Mouse (Mus musculus): ENCODE results near the gene Tmem251. TPM values are rescaled to one million over a fixed set of nuclear protein-coding genes. Genes with fewer than 3 reads are reported as not detected.

Tmem251 gene
- polyA plus RNA-seq, 1 experiment, result 1.2 TPM

DNA sequence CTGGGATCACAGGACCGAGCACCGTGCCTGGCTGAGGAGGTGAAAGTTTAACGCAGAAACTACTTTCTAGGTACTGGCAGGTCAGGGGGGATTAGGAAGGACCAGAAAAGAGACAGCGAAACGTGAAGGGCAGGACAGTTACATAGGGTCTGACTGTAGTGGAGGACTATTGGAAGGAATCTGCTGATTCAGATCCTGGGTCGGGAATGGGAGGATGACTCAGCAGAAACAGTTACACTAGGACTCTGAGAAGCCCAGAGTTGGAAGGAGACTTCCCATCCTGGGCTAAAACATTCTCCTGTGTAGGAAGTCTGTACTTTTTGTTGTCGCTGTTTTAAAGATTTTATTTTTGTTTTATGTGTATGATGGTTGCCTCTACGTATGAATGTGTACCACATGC is 28.0 kb downstream of the Tmem251 start:
- no peak for TF ChIP-seq GATA1 (IDR thresholded peaks at IDR 0.05; ENCODE audit: borderline replicate concordance, low read length)
- TF ChIP-seq FLI1 (IDR thresholded peaks at IDR 0.05; ENCODE audit: low read length), result no peak
- H3K36me3 ChIP-seq (replicated peaks; ENCODE audit: low read length), result peaks cover 99% of the 10 kb centered on the region
- no peak overlapping the region for H3K4me3 ChIP-seq (replicated peaks)
- H3K9me3 ChIP-seq, result no peaks in the 10 kb centered on the region; the same call in 1 of the 2 replicates
- H3K27me3 ChIP-seq (replicated peaks), result no peaks in the 10 kb centered on the region
- peaks cover 30% of the 10 kb centered on the region for H3K4me1 ChIP-seq

DNA sequence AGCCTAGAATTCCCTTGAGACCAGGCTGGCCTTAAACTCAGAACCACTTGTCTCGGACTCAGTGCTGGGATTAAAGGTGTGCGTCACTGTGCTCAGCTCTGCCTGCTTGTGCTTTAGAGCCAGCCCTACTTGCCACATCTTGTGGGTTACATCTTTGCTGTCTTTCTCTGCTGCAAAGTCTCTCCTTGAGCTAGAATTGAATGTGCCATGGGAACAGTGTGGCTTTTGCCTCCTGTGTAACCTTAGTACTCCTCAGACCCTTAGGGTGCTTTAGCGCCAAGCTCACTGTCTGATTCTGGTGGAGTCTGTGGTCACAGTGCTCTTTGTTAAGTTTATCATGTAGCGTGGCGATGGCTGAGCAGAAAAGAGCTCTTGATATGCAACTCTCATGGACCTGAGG is 29.1 kb downstream of the Tmem251 start:
- TF ChIP-seq FLI1 (IDR thresholded peaks at IDR 0.05; ENCODE audit: low read length) (no peak), GATA1 (IDR thresholded peaks at IDR 0.05; ENCODE audit: borderline replicate concordance, low read length) (no peak)
- Histone ChIP-seq H3K9me3 (no peaks in the 10 kb centered on the region; the same call in 1 of the 2 replicates), H3K36me3 (replicated peaks; ENCODE audit: low read length) (peaks cover 99% of the 10 kb centered on the region), H3K4me3 (replicated peaks) (no peak overlapping the region), H3K4me1 (peaks cover 32% of the 10 kb centered on the region), H3K27me3 (replicated peaks) (no peaks in the 10 kb centered on the region)

DNA sequence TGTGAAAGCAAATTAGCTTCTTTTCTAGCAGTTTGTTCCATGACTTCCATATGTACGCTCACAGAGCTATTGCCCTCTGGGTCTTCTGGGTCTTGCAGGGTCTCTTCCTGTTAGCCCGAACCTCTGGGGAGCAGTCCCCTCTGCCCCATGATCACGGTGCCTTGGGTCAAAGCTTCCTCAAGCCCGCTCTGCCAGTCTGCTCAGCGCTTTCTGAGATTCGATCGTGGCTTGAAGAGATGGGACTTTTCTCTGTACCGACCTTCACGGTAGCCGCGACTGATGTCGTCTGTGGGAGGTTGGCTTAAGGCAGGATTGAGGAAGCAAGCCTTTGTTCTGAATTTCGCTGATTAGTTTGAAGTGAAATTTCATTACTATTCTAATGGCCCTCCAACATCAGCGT is 32.5 kb downstream of the Tmem251 start:
- H3K9me3 ChIP-seq, result no peaks in the 10 kb centered on the region; the same call in 1 of the 2 replicates
- TF ChIP-seq GATA1 (IDR thresholded peaks at IDR 0.05; ENCODE audit: borderline replicate concordance, low read length) (no peak), FLI1 (IDR thresholded peaks at IDR 0.05; ENCODE audit: low read length) (no peak)
- peaks cover 94% of the 10 kb centered on the region for H3K36me3 ChIP-seq (replicated peaks; ENCODE audit: low read length)
- peaks cover 56% of the 10 kb centered on the region for H3K4me1 ChIP-seq
- no peak overlapping the region for H3K4me3 ChIP-seq (replicated peaks)
- H3K27me3 ChIP-seq (replicated peaks), result no peaks in the 10 kb centered on the region

DNA sequence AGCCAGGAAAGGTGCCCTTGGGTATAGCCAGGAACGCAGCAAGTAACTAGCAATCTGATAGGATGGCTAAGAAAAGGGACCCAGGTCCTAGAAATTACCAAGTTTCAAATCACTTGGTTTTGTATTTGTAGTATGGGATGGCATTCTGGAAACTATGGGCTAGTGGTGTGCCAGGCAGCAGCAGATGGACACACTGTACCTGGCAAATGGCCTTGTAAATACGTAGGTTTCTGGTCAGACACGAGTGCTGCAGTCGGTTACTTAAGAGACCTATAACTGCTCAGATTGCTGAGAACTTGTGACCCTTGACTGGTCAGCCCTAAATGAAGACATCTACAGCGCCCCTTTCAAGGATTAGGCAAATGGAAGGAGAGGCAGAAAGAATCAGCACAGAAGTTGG is 34.6 kb downstream of the Tmem251 start:
- Histone ChIP-seq H3K4me1 (peaks cover 37% of the 10 kb centered on the region), H3K27me3 (replicated peaks) (no peaks in the 10 kb centered on the region), H3K9me3 (no peaks in the 10 kb centered on the region), H3K36me3 (replicated peaks; ENCODE audit: low read length) (peaks cover 92% of the 10 kb centered on the region), H3K4me3 (replicated peaks) (no peak overlapping the region)
- TF ChIP-seq FLI1 (IDR thresholded peaks at IDR 0.05; ENCODE audit: low read length), result no peak
- no peak for TF ChIP-seq GATA1 (IDR thresholded peaks at IDR 0.05; ENCODE audit: borderline replicate concordance, low read length)

DNA sequence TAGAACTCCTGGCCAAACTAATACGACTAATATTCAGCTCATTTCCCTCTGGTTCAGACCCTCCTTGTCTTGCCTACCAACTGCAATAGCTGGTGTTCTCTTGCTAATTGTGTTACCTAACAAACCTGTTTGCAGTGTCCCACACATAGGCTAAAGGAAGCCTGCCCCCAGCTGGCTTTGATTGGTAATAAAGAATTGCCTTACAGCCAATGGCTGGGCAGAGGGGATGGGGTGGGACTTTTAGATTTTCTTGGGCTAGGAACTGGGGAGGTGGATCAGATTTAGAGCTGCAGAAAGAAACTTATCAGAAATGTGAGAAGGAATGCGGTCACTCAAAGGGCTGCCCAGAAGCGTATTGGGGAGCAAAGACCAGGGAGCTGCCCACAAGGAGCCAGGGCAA is 35.9 kb downstream of the Tmem251 start:
- no peak overlapping the region for H3K4me3 ChIP-seq (replicated peaks)
- TF ChIP-seq FLI1 (IDR thresholded peaks at IDR 0.05; ENCODE audit: low read length), result no peak
- no peak for TF ChIP-seq GATA1 (IDR thresholded peaks at IDR 0.05; ENCODE audit: borderline replicate concordance, low read length)
- H3K9me3 ChIP-seq, result no peaks in the 10 kb centered on the region
- peaks cover 93% of the 10 kb centered on the region for H3K36me3 ChIP-seq (replicated peaks; ENCODE audit: low read length)
- no peaks in the 10 kb centered on the region for H3K27me3 ChIP-seq (replicated peaks)
- H3K4me1 ChIP-seq, result peaks cover 34% of the 10 kb centered on the region

DNA sequence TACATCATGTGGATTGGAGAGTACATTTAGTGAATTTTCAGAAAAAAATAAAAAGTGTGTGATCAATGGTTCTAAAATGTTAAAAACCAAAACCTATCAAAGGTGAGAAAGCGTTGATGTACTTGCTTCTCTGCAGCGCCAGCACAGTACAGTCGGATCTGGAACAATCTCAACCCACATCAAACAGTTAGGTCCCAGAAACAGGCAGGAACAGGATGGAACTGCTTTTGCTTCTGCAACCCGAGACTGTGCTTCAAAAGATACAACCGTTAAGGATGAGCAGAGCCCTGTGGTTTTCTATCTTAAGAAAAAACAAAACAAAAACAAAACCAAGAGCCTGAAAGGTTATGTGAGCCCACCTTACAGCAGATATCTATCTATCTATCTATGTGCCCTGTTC is 39.3 kb downstream of the Tmem251 start:
- Histone ChIP-seq H3K36me3 (replicated peaks; ENCODE audit: low read length) (peaks cover 93% of the 10 kb centered on the region), H3K9me3 (no peaks in the 10 kb centered on the region)

DNA sequence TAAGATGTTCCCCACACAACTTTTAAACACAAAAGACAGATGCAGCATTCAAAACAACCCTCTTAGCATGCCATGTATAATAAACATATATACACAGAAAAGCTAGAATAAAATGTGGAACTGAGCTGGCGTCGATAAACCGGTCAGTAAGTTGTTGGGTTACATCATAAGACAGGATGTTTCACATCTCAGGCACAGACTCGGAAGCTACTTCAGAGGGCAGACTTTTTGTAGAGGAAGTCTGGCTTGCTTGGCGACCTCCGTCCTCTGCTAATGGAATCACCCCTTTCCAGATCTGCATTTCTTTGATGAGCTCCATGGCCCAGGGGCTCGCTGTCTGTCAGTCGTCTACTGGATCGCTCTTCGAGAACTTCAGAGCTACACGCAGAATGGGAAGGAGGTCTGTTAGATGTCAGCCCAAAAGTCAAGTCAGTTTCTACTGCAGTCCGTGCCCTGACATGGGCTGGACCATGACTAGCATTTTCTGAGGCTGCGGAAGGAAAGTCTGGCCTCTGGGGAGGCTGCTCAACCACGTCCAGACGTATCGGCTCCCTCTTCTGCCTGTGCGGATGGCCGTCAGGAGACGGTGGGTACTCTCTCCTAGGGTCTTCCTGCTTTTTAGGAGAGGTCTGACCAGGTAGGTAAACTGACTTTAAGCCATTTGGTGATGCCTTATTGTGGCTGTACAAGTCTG is 41.5 kb downstream of the Tmem251 start:
- no peaks in the 10 kb centered on the region for H3K9me3 ChIP-seq
- H3K4me1 ChIP-seq, result peaks cover 8% of the 10 kb centered on the region; the same call in 1 of the 2 replicates
- no peaks in the 10 kb centered on the region for H3K27me3 ChIP-seq (replicated peaks)
- H3K36me3 ChIP-seq (replicated peaks; ENCODE audit: low read length), result peaks cover 94% of the 10 kb centered on the region
- no peak for TF ChIP-seq GATA1 (IDR thresholded peaks at IDR 0.05; ENCODE audit: borderline replicate concordance, low read length)
- H3K4me3 ChIP-seq (replicated peaks), result no peak overlapping the region

More for the DNA sequence above, 39.3 kb downstream of the Tmem251 start:
- Histone ChIP-seq H3K27me3 (replicated peaks) (no peaks in the 10 kb centered on the region), H3K4me3 (replicated peaks) (no peak overlapping the region), H3K4me1 (peaks cover 30% of the 10 kb centered on the region)
- TF ChIP-seq GATA1 (IDR thresholded peaks at IDR 0.05; ENCODE audit: borderline replicate concordance, low read length) (no peak), FLI1 (IDR thresholded peaks at IDR 0.05; ENCODE audit: low read length) (no peak)

DNA sequence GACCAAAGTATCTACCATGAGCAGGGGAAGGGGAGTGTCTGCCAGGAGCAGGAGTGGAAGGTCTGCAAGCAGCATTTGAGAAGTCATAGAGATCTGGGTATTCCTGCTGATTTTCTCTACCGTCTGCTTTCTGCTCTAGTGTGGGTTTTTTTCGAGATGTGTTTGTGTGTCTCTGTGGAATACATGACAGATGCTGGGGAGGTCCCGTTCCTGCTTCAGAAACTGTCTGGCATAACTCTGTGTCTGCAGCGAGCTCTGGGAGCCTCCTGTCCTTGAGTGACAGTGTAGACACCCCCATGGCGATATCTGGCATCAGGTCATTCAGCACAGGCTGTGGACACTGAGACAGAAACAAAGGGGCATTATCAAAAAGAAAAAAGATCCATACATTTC is 42.0 kb downstream of the Tmem251 start:
- Histone ChIP-seq H3K4me3 (replicated peaks) (no peak overlapping the region), H3K27me3 (replicated peaks) (no peaks in the 10 kb centered on the region), H3K4me1 (peaks cover 8% of the 10 kb centered on the region; the same call in 1 of the 2 replicates), H3K36me3 (replicated peaks; ENCODE audit: low read length) (peaks cover 94% of the 10 kb centered on the region), H3K9me3 (no peaks in the 10 kb centered on the region)
- no peak for TF ChIP-seq GATA1 (IDR thresholded peaks at IDR 0.05; ENCODE audit: borderline replicate concordance, low read length)
- TF ChIP-seq FLI1 (IDR thresholded peaks at IDR 0.05; ENCODE audit: low read length), result no peak

DNA sequence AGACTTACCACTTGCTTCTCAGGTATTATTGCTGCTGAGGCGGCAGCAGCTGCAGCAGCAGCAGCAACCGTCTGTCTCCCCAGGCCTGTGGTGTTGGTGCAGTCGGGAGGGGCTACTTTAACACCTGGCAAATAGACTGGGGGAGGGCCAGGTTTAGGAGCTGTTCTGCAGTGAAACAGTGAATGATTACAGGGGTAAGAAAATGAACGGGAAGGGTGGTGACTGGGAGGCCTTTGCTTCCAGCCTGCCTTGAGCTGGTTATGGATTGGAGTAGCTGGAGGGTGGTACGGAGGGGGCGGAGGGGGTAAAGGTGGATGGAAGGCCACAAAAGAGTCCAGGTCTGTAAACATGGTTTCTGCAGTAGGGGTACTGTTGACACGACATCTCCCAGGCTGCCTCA is 44.4 kb downstream of the Tmem251 start:
- peaks cover 97% of the 10 kb centered on the region for H3K36me3 ChIP-seq (replicated peaks; ENCODE audit: low read length)
- H3K4me1 ChIP-seq, result peaks cover 8% of the 10 kb centered on the region; the same call in 1 of the 2 replicates
- no peaks in the 10 kb centered on the region for H3K27me3 ChIP-seq (replicated peaks)
- no peak for TF ChIP-seq FLI1 (IDR thresholded peaks at IDR 0.05; ENCODE audit: low read length)
- no peak for TF ChIP-seq GATA1 (IDR thresholded peaks at IDR 0.05; ENCODE audit: borderline replicate concordance, low read length)
- no peaks in the 10 kb centered on the region for H3K9me3 ChIP-seq
- H3K4me3 ChIP-seq (replicated peaks), result no peak overlapping the region

Other genes with a start within 250 kb of the Tmem251 start
- 0.06 TPM in 1 of 2 replicates, not detected in the other for gene Chga, start 188.8 kb upstream of the Tmem251 start, polyA plus RNA-seq (2012; ENCODE audit: insufficient read depth, low replicate concordance)
- 15.7 and 19.2 TPM in 2 replicates for gene Itpk1, start 38.8 kb upstream of the Tmem251 start, polyA plus RNA-seq (2012; ENCODE audit: insufficient read depth, low replicate concordance)
- gene Moap1, start 101 bp upstream of the Tmem251 start, polyA plus RNA-seq (2012; ENCODE audit: insufficient read depth, low replicate concordance), result 3.3 TPM in 1 of 2 replicates, not detected in the other
- not detected in 2 replicates for gene Gm28051, start 14.0 kb downstream of the Tmem251 start, polyA plus RNA-seq (2012; ENCODE audit: insufficient read depth, low replicate concordance)
- gene Gon7, start 14.0 kb downstream of the Tmem251 start, polyA plus RNA-seq (2012; ENCODE audit: insufficient read depth, low replicate concordance), result 10.4 TPM in 1 of 2 replicates, not detected in the other
- 4.4 and 11.3 TPM in 2 replicates for gene Ubr7, start 14.2 kb downstream of the Tmem251 start, polyA plus RNA-seq (2012; ENCODE audit: insufficient read depth, low replicate concordance)
- 0.82 TPM in 1 of 2 replicates, not detected in the other for gene Gm20604, start 14.9 kb downstream of the Tmem251 start, polyA plus RNA-seq (2012; ENCODE audit: insufficient read depth, low replicate concordance)
- gene Btbd7, start 134.7 kb downstream of the Tmem251 start, polyA plus RNA-seq (2012; ENCODE audit: insufficient read depth, low replicate concordance), result 0.26 and 0.35 TPM in 2 replicates
- not detected in 2 replicates for gene Cox8c, start 155.6 kb downstream of the Tmem251 start, polyA plus RNA-seq (2012; ENCODE audit: insufficient read depth, low replicate concordance)
- 0.06 TPM in 1 of 2 replicates, not detected in the other for gene Unc79, start 205.1 kb downstream of the Tmem251 start, polyA plus RNA-seq (2012; ENCODE audit: insufficient read depth, low replicate concordance)

All from megakaryocyte, embryonic 14.5 days (primary cell).